15 mouse cellular contexts compared by ENCODE assay signal in the genomic region with DNA sequence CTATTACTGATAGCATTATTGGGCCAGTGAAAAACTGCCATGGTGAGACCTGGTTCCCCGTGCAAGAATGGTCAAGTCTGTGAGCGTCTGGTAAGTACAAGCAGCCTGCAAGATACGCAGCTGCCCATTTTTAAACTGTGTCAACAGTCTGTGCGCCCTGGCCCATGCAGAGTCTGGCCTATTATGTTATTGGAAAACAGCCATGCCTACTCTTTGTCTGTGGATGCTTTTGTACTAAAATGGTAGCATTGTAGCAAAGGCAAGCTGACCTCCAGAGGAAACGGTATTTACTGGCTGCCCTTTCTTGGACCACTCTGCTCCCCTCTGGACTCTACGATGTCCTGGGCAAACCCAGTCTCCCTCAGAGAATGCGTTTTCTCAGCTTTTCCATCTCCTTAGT.
A peak's percentile ranks its signal among the peaks of the same experiment; 100 is the strongest.
DNase-seq lines count a peak whose midpoint lies in the region; ATAC-seq and TF ChIP-seq lines count a peak whose summit lies in the region.
"Had no signal": no experiment of that assay in that cellular context is flagged by ENCODE, and none has a peak within 500 bp of the region (broad histone marks: within the 10 kb centered on the region; RNA-seq: fewer than 3 reads in every experiment).

No protein-coding gene starts in this region.

- 35% methylated on average over 7 of the region's 7 CpGs for WGBS in hindbrain, postnatal 0 days

- no peak overlapping the region for H3K4me2 ChIP-seq in hindbrain, postnatal 0 days (ENCODE audit: low read depth, low read length)
- H3K4me2 ChIP-seq: embryonic facial prominence, embryonic 12.5 days; liver, embryonic 12.5 days had no signal

- H3K4me1 ChIP-seq in hindbrain, postnatal 0 days (ENCODE audit: insufficient read depth, low read length) = peaks cover 7% of the 10 kb centered on the region; the same call in 1 of the 2 replicates
- H3K4me1 ChIP-seq: embryonic facial prominence, embryonic 12.5 days had no signal

- no peak for TF ChIP-seq CTCF in hindbrain, postnatal 0 days (IDR thresholded peaks at IDR 0.05; ENCODE audit: low read depth)

- no peak for DNase-seq in cerebellum, postnatal 4 days (ENCODE audit: low spot score in 2 of 2)
- DNase-seq in left cerebral cortex, postnatal 4 days = peak; percentile 37
- no peak for DNase-seq in left cerebral cortex, adult 11 months (ENCODE audit: low spot score)
- peak; percentile 45 to 64 for DNase-seq in cerebellum, postnatal 25 days
- DNase-seq in hindbrain, postnatal 0 days (ENCODE audit: low spot score) = peak; percentile 53
- no peak for DNase-seq in kidney, postnatal 36 days
- DNase-seq in gastrocnemius, postnatal 14 days = no peak
- DNase-seq: heart, postnatal 14 days; kidney, adult 9 months; lung, postnatal 4 days; right cerebral cortex, postnatal 25 days had no signal

- peaks cover 6% of the 10 kb centered on the region; the same call in 1 of the 2 replicates for H3K36me3 ChIP-seq in hindbrain, postnatal 0 days (ENCODE audit: insufficient read depth, low read length)

- ATAC-seq in cerebellum, adult (ENCODE audit: insufficient number of reproducible peaks, low FRiP score, low TSS enrichment) = peak; percentile 71; the same call in 1 of the 2 replicates
- peak; percentile 57 for ATAC-seq in hindbrain, postnatal 0 days
- ATAC-seq: liver, embryonic 12.5 days had no signal

- H3K4me3 ChIP-seq in hindbrain, postnatal 0 days (ENCODE audit: low read length) = no peak overlapping the region
- H3K4me3 ChIP-seq: embryonic facial prominence, embryonic 12.5 days; liver, embryonic 12.5 days; myocyte had no signal

- no peak overlapping the region for H3K9ac ChIP-seq in hindbrain, postnatal 0 days (replicated peaks; ENCODE audit: low read length)
- H3K9ac ChIP-seq: embryonic facial prominence, embryonic 12.5 days; liver, embryonic 12.5 days had no signal

- no peaks in the 10 kb centered on the region for H3K9me3 ChIP-seq in hindbrain, postnatal 0 days (ENCODE audit: low read length)
- H3K9me3 ChIP-seq: embryonic facial prominence, embryonic 12.5 days; liver, embryonic 12.5 days had no signal

- no peaks in the 10 kb centered on the region for H3K27me3 ChIP-seq in hindbrain, postnatal 0 days (ENCODE audit: insufficient read depth, low read length)
- H3K27me3 ChIP-seq: embryonic facial prominence, embryonic 12.5 days; liver, embryonic 12.5 days had no signal

- intact Hi-C loops in left cerebral cortex, postnatal 4 days (cut with DNase I) = no loop called here
- intact Hi-C loops in gastrocnemius, postnatal 14 days (cut with DNase I; ENCODE audit: low total_unique reads) = no loop called here

- peak overlapping the region; percentile 51; the same call in 1 of the 2 replicates for H3K27ac ChIP-seq in hindbrain, postnatal 0 days
- H3K27ac ChIP-seq: embryonic facial prominence, embryonic 12.5 days; liver, embryonic 12.5 days had no signal

Comparison
In these comparisons a context has a peak if more than half of its experiments do, and no peak if none do; other contexts are left out.
1. DNase-seq: peak in left cerebral cortex, postnatal 4 days (single experiment), cerebellum, postnatal 25 days (2 of 2) and hindbrain, postnatal 0 days (single experiment); none in cerebellum, postnatal 4 days (0 of 2), left cerebral cortex, adult 11 months (single experiment), kidney, postnatal 36 days (0 of 2) and gastrocnemius, postnatal 14 days (single experiment).